Mouse (Mus musculus): ENCODE data around the gene A830031A19Rik.

- TF ChIP-seq CTCF (IDR thresholded peaks at IDR 0.05; ENCODE audit: extremely low read depth, insufficient read length, insufficient replicate concordance, low read depth, low read length) (no peak), POLR2A (IDR thresholded peaks at IDR 0.05; ENCODE audit: low read depth, low read length) (no peak)
These were observed 15.7 kb downstream of the A830031A19Rik start for GRCm38 (mm10) chr11:24059137-24059536.
